Mouse (Mus musculus): ENCODE data around the gene Jhy.

- TF ChIP-seq CHD2 (IDR thresholded peaks at IDR 0.05; ENCODE audit: low read depth, low read length) (no peak), ZNF384 (IDR thresholded peaks at IDR 0.05; ENCODE audit: low read depth, low read length) (no peak), ZC3H11A (IDR thresholded peaks at IDR 0.05; ENCODE audit: borderline replicate concordance, low read depth, low read length) (no peak), MAFK (IDR thresholded peaks at IDR 0.05; ENCODE audit: insufficient read depth, low read depth, low read length) (no peak)
Measured at GRCm38 (mm10) chr9:40917871-40918613, 45.9 kb downstream of the Jhy start.
